Mouse (Mus musculus): Measurements from ENCODE around the gene Cdc37. TPM values are rescaled to one million over a fixed set of nuclear protein-coding genes. Genes with fewer than 3 reads are reported as not detected.

Gene Cdc37
- total and polyA plus RNA-seq, 3 experiments, result 779 to 1,631 (median 914) TPM

- Histone ChIP-seq H3K27ac (ENCODE audit: control insufficient read depth, low read depth, low read length) (peak overlapping the region; percentile 31), H3K27me3 (ENCODE audit: control insufficient read depth in 1 of 2, insufficient read depth in 2 of 2, low read length in 2 of 2) (no peaks in the 10 kb centered on the region), H3K9ac (ENCODE audit: control insufficient read depth, low read depth, low read length, poor library complexity, severe bottlenecking) (peak overlapping the region; percentile 19), H3K9me3 (replicated peaks; ENCODE audit: insufficient read depth, low read length) (no peaks in the 10 kb centered on the region), H3K4me3 (ENCODE audit: control insufficient read depth in 1 of 2, insufficient read depth in 1 of 2, low read depth in 2 of 2, low read length in 2 of 2) (no peak overlapping the region), H3K79me2 (ENCODE audit: control insufficient read depth, insufficient read depth, low read length, poor library complexity) (peaks cover 25% of the 10 kb centered on the region), H3K36me3 (ENCODE audit: control insufficient read depth in 1 of 2, insufficient read depth in 2 of 2, low read length in 2 of 2) (peaks cover 10 to 26% of the 10 kb centered on the region in 2 experiments; a peak in 3 of 4 replicates), H3K4me1 (ENCODE audit: control insufficient read depth in 1 of 2, insufficient read depth in 2 of 2, low read length in 2 of 2) (peaks cover 20 to 22% of the 10 kb centered on the region in 2 experiments)
- DNase-seq (ENCODE audit: low read depth, low spot score), result peak; percentile 83
- TF ChIP-seq POLR2A (IDR thresholded peaks at IDR 0.05; ENCODE audit: control insufficient read depth in 1 of 2, insufficient read depth in 1 of 2, low read depth in 1 of 2, low read length in 2 of 2, poor library complexity in 1 of 2) (peak in 1 of 2 experiments; percentile 16; a peak in 1 of 4 replicates), ELF1 (IDR thresholded peaks at IDR 0.05; ENCODE audit: low read depth, low read length) (no peak), ZNF384 (IDR thresholded peaks at IDR 0.05; ENCODE audit: low read depth, low read length) (no peak), TAL1 (IDR thresholded peaks at IDR 0.05; ENCODE audit: low read length) (peak; percentile 2; the same call in 1 of the 2 replicates), GATA1 (IDR thresholded peaks at IDR 0.05; ENCODE audit: low read depth, low read length) (peak; percentile 88), MAZ (IDR thresholded peaks at IDR 0.05; ENCODE audit: low read depth, low read length) (no peak), MXI1 (IDR thresholded peaks at IDR 0.05; ENCODE audit: low read depth, low read length) (no peak)
These were observed 22.6 kb upstream of the Cdc37 start for GRCm38 (mm10) chr9:21172364-21172763.

- Histone ChIP-seq H3K9ac (ENCODE audit: control insufficient read depth, low read depth, low read length, poor library complexity, severe bottlenecking) (peak overlapping the region; percentile 82), H3K27me3 (ENCODE audit: control insufficient read depth in 1 of 2, insufficient read depth in 2 of 2, low read length in 2 of 2) (no peaks in the 10 kb centered on the region)
These were observed 19.4 kb upstream of the Cdc37 start for GRCm38 (mm10) chr9:21169157-21169556.

More at GRCm38 (mm10) chr9:21169157-21169556, 19.4 kb upstream of the Cdc37 start:
- peak overlapping the region; percentile 79 for H3K27ac ChIP-seq (ENCODE audit: control insufficient read depth, low read depth, low read length)
- TF ChIP-seq MAFK (IDR thresholded peaks at IDR 0.05; ENCODE audit: borderline replicate concordance, low read depth, low read length), result no peak
- no peak for TF ChIP-seq E2F4 (IDR thresholded peaks at IDR 0.05; ENCODE audit: borderline replicate concordance, low read depth, low read length)
- TF ChIP-seq GABPA (IDR thresholded peaks at IDR 0.05; ENCODE audit: low read depth, low read length), result no peak
- no peak for TF ChIP-seq TAL1 (IDR thresholded peaks at IDR 0.05; ENCODE audit: low read length)
- TF ChIP-seq SMC3 (IDR thresholded peaks at IDR 0.05; ENCODE audit: low read depth, low read length), result no peak
- TF ChIP-seq POLR2A (IDR thresholded peaks at IDR 0.05; ENCODE audit: control insufficient read depth in 1 of 2, insufficient read depth in 1 of 2, low read depth in 1 of 2, low read length in 2 of 2, poor library complexity in 1 of 2), result no peak
- TF ChIP-seq TCF12 (IDR thresholded peaks at IDR 0.05; ENCODE audit: low read depth, low read length), result no peak
- TF ChIP-seq ETS1 (IDR thresholded peaks at IDR 0.05; ENCODE audit: low read depth, low read length), result no peak
- no peak for TF ChIP-seq EP300 (IDR thresholded peaks at IDR 0.05; ENCODE audit: low read depth in 1 of 2, low read length in 2 of 2)
- TF ChIP-seq UBTF (IDR thresholded peaks at IDR 0.05; ENCODE audit: borderline replicate concordance, insufficient read depth, low read depth, low read length), result no peak
- no peak for TF ChIP-seq MEF2A (IDR thresholded peaks at IDR 0.05; ENCODE audit: extremely low read depth, insufficient replicate concordance, low read depth, low read length, poor library complexity, severe bottlenecking)
- TF ChIP-seq MXI1 (IDR thresholded peaks at IDR 0.05; ENCODE audit: low read depth, low read length), result no peak
- no peak for TF ChIP-seq ZC3H11A (IDR thresholded peaks at IDR 0.05; ENCODE audit: low read depth, low read length)
- TF ChIP-seq JUND (IDR thresholded peaks at IDR 0.05; ENCODE audit: low read depth, low read length), result no peak
- no peak for TF ChIP-seq ZMIZ1 (IDR thresholded peaks at IDR 0.05; ENCODE audit: low read depth, low read length)
- no peak for TF ChIP-seq USF2 (IDR thresholded peaks at IDR 0.05; ENCODE audit: borderline replicate concordance in 1 of 2, insufficient read depth in 1 of 2, low read depth in 1 of 2, low read length in 2 of 2)
- no peak for TF ChIP-seq RAD21 (IDR thresholded peaks at IDR 0.05; ENCODE audit: low read depth, low read length)
- no peak for TF ChIP-seq CTCF (IDR thresholded peaks at IDR 0.05 in 2 of 3, conservative IDR thresholded peaks at IDR 0.05 in 1 of 3; ENCODE audit: control insufficient read depth in 1 of 3, insufficient read depth in 1 of 3, low read depth in 2 of 3, low read length in 3 of 3, poor library complexity in 1 of 3, severe bottlenecking in 1 of 3)
- TF ChIP-seq NELFE (IDR thresholded peaks at IDR 0.05; ENCODE audit: low read depth, low read length), result no peak
- no peak for TF ChIP-seq NRF1 (IDR thresholded peaks at IDR 0.05; ENCODE audit: insufficient read depth, low read depth, low read length, poor library complexity, severe bottlenecking)
- peaks cover 0 to 29% of the 10 kb centered on the region in 2 experiments; a peak in 2 of 4 replicates for H3K36me3 ChIP-seq (ENCODE audit: control insufficient read depth in 1 of 2, insufficient read depth in 2 of 2, low read length in 2 of 2)
- peak overlapping the region; percentile 12 to 17 for H3K4me3 ChIP-seq (ENCODE audit: control insufficient read depth in 1 of 2, insufficient read depth in 1 of 2, low read depth in 2 of 2, low read length in 2 of 2)
- no peak for DNase-seq (ENCODE audit: low read depth, low spot score)
- peaks cover 25 to 36% of the 10 kb centered on the region in 2 experiments for H3K4me1 ChIP-seq (ENCODE audit: control insufficient read depth in 1 of 2, insufficient read depth in 2 of 2, low read length in 2 of 2)
- peaks cover 41% of the 10 kb centered on the region for H3K79me2 ChIP-seq (ENCODE audit: control insufficient read depth, insufficient read depth, low read length, poor library complexity)
- H3K9me3 ChIP-seq (replicated peaks; ENCODE audit: insufficient read depth, low read length), result no peaks in the 10 kb centered on the region
